Mouse (Mus musculus): Measurements from ENCODE around the gene Man1c1.

- no peak for TF ChIP-seq CTCF (IDR thresholded peaks at IDR 0.05; ENCODE audit: borderline replicate concordance, insufficient read depth, low read length)
- no peak for TF ChIP-seq POLR2A (IDR thresholded peaks at IDR 0.05; ENCODE audit: low read depth, low read length)
Measured at GRCm38 (mm10) chr4:134750263-134750662, 46.2 kb upstream of the Man1c1 start.
